11 mouse cellular contexts compared by ENCODE assay signal in genomic region chr11:69665457-69665960, GRCm38 (mm10). TPM values are rescaled to one million over a fixed set of nuclear protein-coding genes. Genes with fewer than 3 reads are reported as not detected.
A peak's percentile ranks its signal among the peaks of the same experiment; 100 is the strongest.
DNase-seq lines count a peak whose midpoint lies in the region; ATAC-seq lines count a peak whose summit lies in the region.
"Had no signal": no experiment of that assay in that cellular context is flagged by ENCODE, and none has a peak within 500 bp of the region (broad histone marks: within the 10 kb centered on the region; RNA-seq: fewer than 3 reads in every experiment).

No protein-coding gene starts in this region.

- no peak overlapping the region for H3K9ac ChIP-seq in heart, embryonic 12.5 days
- H3K9ac ChIP-seq in intestine, embryonic 14.5 days (ENCODE audit: low read length) = no peak overlapping the region

- WGBS in heart, embryonic 12.5 days = 76% methylated on average over 9 of the region's 9 CpGs
- 78% methylated on average over 9 of the region's 9 CpGs for WGBS in intestine, embryonic 14.5 days

- no peak overlapping the region for H3K4me3 ChIP-seq in heart, embryonic 12.5 days
- H3K4me3 ChIP-seq in megakaryocyte, embryonic 14.5 days (replicated peaks) = peak overlapping the region; percentile 94
- no peak overlapping the region for H3K4me3 ChIP-seq in intestine, embryonic 14.5 days (ENCODE audit: low read depth, low read length)

- H3K4me1 ChIP-seq in heart, embryonic 12.5 days (replicated peaks) = peaks cover 37% of the 10 kb centered on the region
- H3K4me1 ChIP-seq in megakaryocyte, embryonic 14.5 days = peaks cover 84% of the 10 kb centered on the region
- peaks cover 15% of the 10 kb centered on the region for H3K4me1 ChIP-seq in intestine, embryonic 14.5 days (replicated peaks; ENCODE audit: control insufficient read depth, insufficient read depth, low read length)

- DNase-seq in heart, adult 8-10 months (ENCODE audit: low spot score) = no peak
- no peak for DNase-seq in intestine, embryonic 14.5 days (ENCODE audit: low spot score)
- DNase-seq in naive thymus-derived CD4-positive, alpha-beta T cell, adult 2 months (ENCODE audit: low read depth) = peak; percentile 28
- DNase-seq in adrenal gland, postnatal 36 days = no peak
- DNase-seq: kidney, adult 18-20 months; left cerebral cortex, postnatal 4 days had no signal

- H3K27me3 ChIP-seq in heart, embryonic 12.5 days (replicated peaks) = no peaks in the 10 kb centered on the region
- no peaks in the 10 kb centered on the region for H3K27me3 ChIP-seq in megakaryocyte, embryonic 14.5 days (replicated peaks)
- no peaks in the 10 kb centered on the region for H3K27me3 ChIP-seq in intestine, embryonic 14.5 days (replicated peaks; ENCODE audit: control insufficient read depth, insufficient read depth, low read length)

- no peak for ATAC-seq in heart, embryonic 12.5 days (ENCODE audit: insufficient number of reproducible peaks, low FRiP score)
- ATAC-seq in megakaryocyte, adult 5-6 weeks (ENCODE audit: poor library complexity, severe bottlenecking) = no peak
- no peak for ATAC-seq in intestine, embryonic 14.5 days (replicated peaks; ENCODE audit: low FRiP score, low TSS enrichment, low read depth)
- no peak for ATAC-seq in granulocyte monocyte progenitor cell, adult 5-6 weeks (replicated peaks; ENCODE audit: poor library complexity, severe bottlenecking)

- no peaks in the 10 kb centered on the region for H3K9me3 ChIP-seq in heart, embryonic 12.5 days (replicated peaks)
- H3K9me3 ChIP-seq in megakaryocyte, embryonic 14.5 days = no peaks in the 10 kb centered on the region
- H3K9me3 ChIP-seq in intestine, embryonic 14.5 days (ENCODE audit: control insufficient read depth, low read length) = no peaks in the 10 kb centered on the region
- H3K9me3 ChIP-seq: G1E had no signal

- H3K27ac ChIP-seq in heart, embryonic 12.5 days (ENCODE audit: poor library complexity, severe bottlenecking) = 0 out of 2 replicates have a peak overlapping the region, but pooled peaks have one; percentile 7
- H3K27ac ChIP-seq in intestine, embryonic 14.5 days (ENCODE audit: low read depth) = peak overlapping the region; percentile 38

- H3K4me2 ChIP-seq in heart, embryonic 12.5 days = no peak overlapping the region
- no peak overlapping the region for H3K4me2 ChIP-seq in intestine, embryonic 14.5 days (ENCODE audit: low read length)

- H3K36me3 ChIP-seq in heart, embryonic 12.5 days = peaks cover 65% of the 10 kb centered on the region
- H3K36me3 ChIP-seq in megakaryocyte, embryonic 14.5 days (replicated peaks; ENCODE audit: low read length) = peaks cover 66% of the 10 kb centered on the region
- peaks cover 69% of the 10 kb centered on the region for H3K36me3 ChIP-seq in intestine, embryonic 14.5 days (ENCODE audit: control insufficient read depth, insufficient read depth, low read length)

RNA-seq across cellular contexts. Expression of gene Cd68, which starts 0.4 kb away (rescaled TPM):
- polyA plus RNA-seq in heart, embryonic 12.5 days (2016; fragmentation: Nextera tagmentation; extraction: Ambion mirVana) = 4.3 and 5.2 TPM in 2 replicates
- 1 to 10 TPM; 4.5 to 7.0 (median 6.3) TPM for total RNA-seq in heart, adult 8-10 months (2022)
- polyA plus RNA-seq in megakaryocyte, embryonic 14.5 days (2012; ENCODE audit: insufficient read depth, low replicate concordance) = 8.7 and 128 TPM in 2 replicates
- total RNA-seq in megakaryocyte, adult 5-6 weeks (2015) = 302 and 304 TPM in 2 replicates
- 195 and 219 TPM in 2 replicates for total RNA-seq in megakaryocyte, adult 5-6 weeks (2017)
- 12.4 and 16.3 TPM in 2 replicates for polyA plus RNA-seq in intestine, embryonic 14.5 days (2014; fragmentation: Nextera tagmentation; extraction: Ambion mirVana)
- 29.7 and 52.0 TPM in 2 replicates for total RNA-seq in granulocyte monocyte progenitor cell, adult 5-6 weeks (2014; fragmentation: Nextera tagmentation)
- 27.0 and 47.7 TPM in 2 replicates for total RNA-seq in granulocyte monocyte progenitor cell, adult 5-6 weeks (2017)
- 10 to 100 TPM; 20.1 to 28.6 TPM for total RNA-seq in adrenal gland, postnatal 36 days (2021)

RNA-seq across cellular contexts. Expression of gene Mpdu1, which starts 3.1 kb away (rescaled TPM):
- polyA plus RNA-seq in heart, embryonic 12.5 days (2016; fragmentation: Nextera tagmentation; extraction: Ambion mirVana) = 48.6 and 53.8 TPM in 2 replicates
- total RNA-seq in heart, adult 8-10 months (2022) = 10 to 100 TPM; 13.6 to 18.8 (median 15.5) TPM
- 16.2 and 31.6 TPM in 2 replicates for polyA plus RNA-seq in megakaryocyte, embryonic 14.5 days (2012; ENCODE audit: insufficient read depth, low replicate concordance)
- 34.9 and 40.9 TPM in 2 replicates for total RNA-seq in megakaryocyte, adult 5-6 weeks (2015)
- total RNA-seq in megakaryocyte, adult 5-6 weeks (2017) = 55.7 and 56.5 TPM in 2 replicates
- polyA plus RNA-seq in intestine, embryonic 14.5 days (2014; fragmentation: Nextera tagmentation; extraction: Ambion mirVana) = 32.1 and 39.3 TPM in 2 replicates
- 40.7 and 48.6 TPM in 2 replicates for total RNA-seq in granulocyte monocyte progenitor cell, adult 5-6 weeks (2014; fragmentation: Nextera tagmentation)
- total RNA-seq in granulocyte monocyte progenitor cell, adult 5-6 weeks (2017) = 58.5 and 67.9 TPM in 2 replicates
- total RNA-seq in adrenal gland, postnatal 36 days (2021) = 100 to 1,000 TPM in 1 of 2 experiments, 10 to 100 TPM in 1; 91.4 to 126 TPM

RNA-seq across cellular contexts. Expression of gene Eif4a1, which starts 6.7 kb away (rescaled TPM):
- polyA plus RNA-seq in heart, embryonic 12.5 days (2016; fragmentation: Nextera tagmentation; extraction: Ambion mirVana) = 404 and 420 TPM in 2 replicates
- total RNA-seq in heart, adult 8-10 months (2022) = 100 to 1,000 TPM; 162 to 194 (median 186) TPM
- 144 and 601 TPM in 2 replicates for polyA plus RNA-seq in megakaryocyte, embryonic 14.5 days (2012; ENCODE audit: insufficient read depth, low replicate concordance)
- 457 and 494 TPM in 2 replicates for total RNA-seq in megakaryocyte, adult 5-6 weeks (2015)
- total RNA-seq in megakaryocyte, adult 5-6 weeks (2017) = 511 and 523 TPM in 2 replicates
- 645 and 692 TPM in 2 replicates for polyA plus RNA-seq in intestine, embryonic 14.5 days (2014; fragmentation: Nextera tagmentation; extraction: Ambion mirVana)
- total RNA-seq in granulocyte monocyte progenitor cell, adult 5-6 weeks (2014; fragmentation: Nextera tagmentation) = 969 and 995 TPM in 2 replicates
- total RNA-seq in granulocyte monocyte progenitor cell, adult 5-6 weeks (2017) = 1,214 and 1,335 TPM in 2 replicates
- total RNA-seq in adrenal gland, postnatal 36 days (2021) = 100 to 1,000 TPM; 678 to 712 TPM

RNA-seq across cellular contexts. Expression of gene Sox15, which starts 10.4 kb away (rescaled TPM):
- not detected in 2 replicates for polyA plus RNA-seq in heart, embryonic 12.5 days (2016; fragmentation: Nextera tagmentation; extraction: Ambion mirVana)
- total RNA-seq in heart, adult 8-10 months (2022) = not detected
- polyA plus RNA-seq in megakaryocyte, embryonic 14.5 days (2012; ENCODE audit: insufficient read depth, low replicate concordance) = not detected in 2 replicates
- total RNA-seq in megakaryocyte, adult 5-6 weeks (2015) = not detected in 2 replicates
- 0.22 TPM in 1 of 2 replicates, not detected in the other for total RNA-seq in megakaryocyte, adult 5-6 weeks (2017)
- polyA plus RNA-seq in intestine, embryonic 14.5 days (2014; fragmentation: Nextera tagmentation; extraction: Ambion mirVana) = 0.35 TPM in 1 of 2 replicates, not detected in the other
- total RNA-seq in granulocyte monocyte progenitor cell, adult 5-6 weeks (2014; fragmentation: Nextera tagmentation) = not detected in 2 replicates
- total RNA-seq in granulocyte monocyte progenitor cell, adult 5-6 weeks (2017) = not detected in 2 replicates
- total RNA-seq in adrenal gland, postnatal 36 days (2021) = not detected
- total RNA-seq: G1E; left cerebral cortex, postnatal 4 days had no signal

RNA-seq across cellular contexts. Expression of gene Senp3, which starts 16.4 kb away (rescaled TPM):
- polyA plus RNA-seq in heart, embryonic 12.5 days (2016; fragmentation: Nextera tagmentation; extraction: Ambion mirVana) = 74.3 and 83.0 TPM in 2 replicates
- total RNA-seq in heart, adult 8-10 months (2022) = 10 to 100 TPM; 27.2 to 40.0 (median 28.7) TPM
- polyA plus RNA-seq in megakaryocyte, embryonic 14.5 days (2012; ENCODE audit: insufficient read depth, low replicate concordance) = 54.1 and 94.8 TPM in 2 replicates
- 94.3 and 104 TPM in 2 replicates for total RNA-seq in megakaryocyte, adult 5-6 weeks (2015)
- total RNA-seq in megakaryocyte, adult 5-6 weeks (2017) = 68.9 and 80.8 TPM in 2 replicates
- 79.1 and 90.8 TPM in 2 replicates for polyA plus RNA-seq in intestine, embryonic 14.5 days (2014; fragmentation: Nextera tagmentation; extraction: Ambion mirVana)
- total RNA-seq in granulocyte monocyte progenitor cell, adult 5-6 weeks (2014; fragmentation: Nextera tagmentation) = 99.4 and 106 TPM in 2 replicates
- 95.6 and 98.9 TPM in 2 replicates for total RNA-seq in granulocyte monocyte progenitor cell, adult 5-6 weeks (2017)
- 10 to 100 TPM; 70.6 to 80.4 TPM for total RNA-seq in adrenal gland, postnatal 36 days (2021)
